Mouse (Mus musculus) liver, embryonic 16.5 days (tissue): ENCODE data around the gene Kcnt2. TPM values are rescaled to one million over a fixed set of nuclear protein-coding genes. Genes with fewer than 3 reads are reported as not detected.

Experiments used
- ATAC-seq: fragments of 200-750 bp; cut with Nextera tagmentation; 2 replicates; pipeline ENCODE4 v1.8.0; 2017; ENCODE audit warnings: low read depth, mild to moderate bottlenecking, moderate number of reproducible peaks, moderate library complexity
- H3K27ac ChIP-seq: fragments of 300-500 bp; sonication (generic); 2 replicates; pipeline ENCODE4 v1.5.1; 2014; ENCODE audit warnings: mild to moderate bottlenecking, low read length
- H3K27me3 ChIP-seq: fragments of 300-500 bp; sonication (generic); 2 replicates; pipeline ENCODE4 v1.6.1; 2014; ENCODE audit warnings: low read depth, low read length, mixed read lengths; ENCODE audit not compliant: control insufficient read depth, insufficient read depth
- H3K36me3 ChIP-seq: fragments of 300-500 bp; sonication (generic); 2 replicates; pipeline ENCODE4 v1.6.1; 2014; ENCODE audit warnings: mild to moderate bottlenecking; ENCODE audit not compliant: control insufficient read depth, insufficient read depth
- H3K4me1 ChIP-seq: fragments of 300-500 bp; sonication (generic); 2 replicates; pipeline ENCODE4 v1.6.1; 2014; ENCODE audit warnings: low read depth, low read length, mixed read lengths; ENCODE audit not compliant: control insufficient read depth
- H3K4me2 ChIP-seq: fragments of 300-500 bp; sonication (generic); 2 replicates; pipeline ENCODE4 v1.6.1; 2014; ENCODE audit warnings: low read depth, low read length, mixed read lengths
- H3K4me3 ChIP-seq: fragments of 300-500 bp; sonication (generic); 2 replicates; pipeline ENCODE4 v1.5.1; 2014; ENCODE audit warnings: low read depth, mild to moderate bottlenecking, low read length
- H3K9ac ChIP-seq: fragments of 300-500 bp; sonication (generic); 2 replicates; pipeline ENCODE4 v1.6.1; 2014; ENCODE audit warnings: low read depth, low read length
- H3K9me3 ChIP-seq: fragments of 300-500 bp; sonication (generic); replicated peaks from 2 replicates; pipeline ENCODE4 v1.6.1; 2016; ENCODE audit warnings: low read length; ENCODE audit not compliant: control insufficient read depth
- WGBS: fragments of 180-500 bp; shearing (Covaris S2); extraction: QIAGEN DNeasy Blood & Tissue Kit; methylation state at CpG from one replicate; pipeline ENCODE4 v1.1.7; 2014; ENCODE audit not compliant: insufficient replicate concordance; 5-methylcytosine and 5-hydroxymethylcytosine counted together
- polyA plus RNA-seq: library from polyadenylated mRNA; unstranded; fragments of >200 nt; fragmentation: Nextera tagmentation; extraction: Ambion mirVana; gene quantifications from 2 replicates; pipeline ENCODE4 v1.2.1, GENCODE M21; 2015

Gene Kcnt2
- polyA plus RNA-seq, 1 experiment from 2014 or later: 0.07 TPM

GRCm38 (mm10) chr1:140333702-140334101, 87.7 kb downstream of the Kcnt2 start:
- no peaks in the 10 kb centered on the region for H3K27me3 ChIP-seq
- H3K9me3 ChIP-seq: no peaks in the 10 kb centered on the region
- H3K4me3 ChIP-seq: no peak overlapping the region
- H3K9ac ChIP-seq: no peak overlapping the region
- H3K27ac ChIP-seq: no peak overlapping the region
- no peaks in the 10 kb centered on the region for H3K36me3 ChIP-seq
- H3K4me2 ChIP-seq: no peak overlapping the region
- no peaks in the 10 kb centered on the region for H3K4me1 ChIP-seq
- WGBS: 51% methylated on average over 3 of the region's 3 CpGs
- ATAC-seq: no peak

GRCm38 (mm10) chr1:140338417-140338816, 92.5 kb downstream of the Kcnt2 start:
- Histone ChIP-seq H3K27ac (no peak overlapping the region), H3K4me1 (no peaks in the 10 kb centered on the region), H3K4me3 (no peak overlapping the region), H3K4me2 (no peak overlapping the region), H3K9ac (no peak overlapping the region), H3K9me3 (no peaks in the 10 kb centered on the region), H3K36me3 (no peaks in the 10 kb centered on the region), H3K27me3 (no peaks in the 10 kb centered on the region)
- no peak for ATAC-seq

DNA sequence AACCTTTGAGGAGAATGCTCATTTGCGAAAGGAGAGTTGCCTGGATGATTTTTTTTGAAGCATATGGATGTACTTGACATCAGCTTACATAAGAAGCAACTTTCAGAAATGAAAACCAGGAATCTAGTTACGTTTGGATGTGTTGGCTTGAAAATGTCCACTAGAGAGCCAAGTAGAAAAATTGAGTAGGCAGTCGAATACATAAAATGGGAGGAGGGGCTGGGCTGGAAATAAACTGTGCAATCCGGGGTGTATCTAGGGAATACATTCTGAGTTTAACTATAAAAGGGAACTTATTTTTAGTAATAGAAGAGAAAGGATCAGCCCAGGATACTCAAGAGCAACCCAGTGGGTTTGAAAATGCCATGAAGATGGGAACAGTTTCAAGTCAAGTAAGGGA, 93.4 kb downstream of the Kcnt2 start:
- H3K4me3 ChIP-seq: no peak overlapping the region
- H3K36me3 ChIP-seq: no peaks in the 10 kb centered on the region
- no peak overlapping the region for H3K27ac ChIP-seq
- no peaks in the 10 kb centered on the region for H3K9me3 ChIP-seq
- no peak overlapping the region for H3K9ac ChIP-seq
- no peaks in the 10 kb centered on the region for H3K4me1 ChIP-seq
- H3K27me3 ChIP-seq: no peaks in the 10 kb centered on the region
- 51% methylated on average over 4 of the region's 4 CpGs for WGBS
- no peak for ATAC-seq
- H3K4me2 ChIP-seq: no peak overlapping the region

GRCm38 (mm10) chr1:140364787-140365186, 118.8 kb downstream of the Kcnt2 start:
- ATAC-seq: no peak
- Histone ChIP-seq H3K9me3 (no peaks in the 10 kb centered on the region), H3K27me3 (no peaks in the 10 kb centered on the region), H3K36me3 (no peaks in the 10 kb centered on the region), H3K27ac (no peak overlapping the region), H3K4me2 (no peak overlapping the region), H3K9ac (no peak overlapping the region), H3K4me1 (no peaks in the 10 kb centered on the region), H3K4me3 (no peak overlapping the region)
- WGBS: 64% methylated on average over 2 of the region's 2 CpGs

- Histone ChIP-seq H3K27ac (no peak overlapping the region), H3K4me1 (no peaks in the 10 kb centered on the region), H3K4me2 (no peak overlapping the region), H3K4me3 (no peak overlapping the region), H3K27me3 (no peaks in the 10 kb centered on the region), H3K36me3 (no peaks in the 10 kb centered on the region), H3K9me3 (no peaks in the 10 kb centered on the region), H3K9ac (no peak overlapping the region)
- 54% methylated on average over 1 of the region's 1 CpGs for WGBS
- ATAC-seq: no peak
Observed at GRCm38 (mm10) chr1:140373532-140373931, 127.6 kb downstream of the Kcnt2 start.

DNA sequence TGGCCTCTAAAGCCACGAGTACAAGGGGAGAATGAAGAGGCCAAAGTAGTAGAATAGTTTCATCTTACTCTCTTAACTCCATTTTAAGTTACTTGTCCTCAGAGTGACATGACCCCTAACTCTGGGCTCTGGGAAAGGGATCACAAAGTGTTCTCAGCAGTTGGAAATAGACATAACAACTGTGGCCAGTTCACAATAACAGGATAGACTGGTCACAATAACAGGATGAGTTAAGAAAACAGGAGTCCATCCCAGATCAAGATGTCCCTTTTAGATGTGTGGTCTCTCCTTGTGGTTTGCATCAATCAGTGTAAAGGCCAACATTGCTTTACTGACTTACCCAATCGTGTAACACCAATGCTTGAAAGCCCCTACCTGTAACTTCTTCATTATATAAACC, 132.8 kb downstream of the Kcnt2 start:
- no peaks in the 10 kb centered on the region for H3K36me3 ChIP-seq
- 32% methylated on average over 2 of the region's 2 CpGs for WGBS
- H3K9ac ChIP-seq: no peak overlapping the region
- ATAC-seq: no peak
- no peak overlapping the region for H3K27ac ChIP-seq
- no peaks in the 10 kb centered on the region for H3K9me3 ChIP-seq
- H3K27me3 ChIP-seq: no peaks in the 10 kb centered on the region
- H3K4me1 ChIP-seq: no peaks in the 10 kb centered on the region
- no peak overlapping the region for H3K4me2 ChIP-seq
- H3K4me3 ChIP-seq: no peak overlapping the region

DNA sequence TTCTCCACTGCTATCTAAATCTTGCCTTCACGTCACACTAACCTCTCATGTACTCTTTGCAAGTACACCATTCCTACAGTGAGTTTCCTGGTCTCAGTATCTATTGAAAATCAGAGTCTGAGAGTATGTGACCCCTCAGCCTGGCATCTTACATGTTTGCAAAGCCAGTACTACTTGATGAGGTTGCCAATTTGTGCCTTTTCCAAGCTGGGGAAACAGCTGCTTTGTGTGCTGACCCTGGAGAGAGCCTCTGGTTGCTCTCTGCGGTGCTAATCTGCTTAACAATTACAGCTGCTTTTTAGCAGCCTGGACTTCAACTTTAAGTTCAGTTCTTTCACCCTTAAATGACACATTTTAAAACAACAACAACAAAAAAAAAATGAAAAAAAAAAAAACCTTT, 133.6 kb downstream of the Kcnt2 start:
- H3K36me3 ChIP-seq: no peaks in the 10 kb centered on the region
- no peaks in the 10 kb centered on the region for H3K4me1 ChIP-seq
- H3K27ac ChIP-seq: no peak overlapping the region
- 52% methylated on average over 2 of the region's 2 CpGs for WGBS
- no peak overlapping the region for H3K9ac ChIP-seq
- no peak overlapping the region for H3K4me2 ChIP-seq
- ATAC-seq: no peak
- H3K27me3 ChIP-seq: no peaks in the 10 kb centered on the region
- no peak overlapping the region for H3K4me3 ChIP-seq
- H3K9me3 ChIP-seq: no peaks in the 10 kb centered on the region

DNA sequence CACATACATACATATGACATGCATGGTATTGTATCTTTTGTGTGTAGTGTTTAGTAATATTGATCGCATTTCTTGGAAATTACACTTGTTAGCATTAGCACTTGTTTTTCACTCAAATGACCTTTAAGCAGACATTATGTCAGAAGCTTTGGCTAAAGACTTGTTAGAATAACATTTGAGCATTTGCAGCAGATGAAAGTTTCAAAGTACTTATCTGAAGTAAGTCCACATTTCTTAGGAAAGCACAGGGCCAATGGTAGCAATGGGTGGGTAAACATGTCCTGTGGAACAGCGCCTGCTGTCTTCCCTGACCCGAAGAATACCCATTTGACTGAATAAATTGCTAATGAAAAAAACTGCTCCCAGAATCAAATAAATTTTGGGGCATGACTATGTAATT, 135.1 kb downstream of the Kcnt2 start:
- WGBS: 76% methylated on average over 3 of the region's 3 CpGs
- no peak overlapping the region for H3K27ac ChIP-seq
- no peak overlapping the region for H3K9ac ChIP-seq
- H3K4me3 ChIP-seq: no peak overlapping the region
- H3K4me1 ChIP-seq: no peaks in the 10 kb centered on the region
- H3K36me3 ChIP-seq: no peaks in the 10 kb centered on the region
- no peak overlapping the region for H3K4me2 ChIP-seq
- H3K9me3 ChIP-seq: no peaks in the 10 kb centered on the region
- H3K27me3 ChIP-seq: no peaks in the 10 kb centered on the region
- ATAC-seq: no peak

- H3K9ac ChIP-seq: no peak overlapping the region
- no peak overlapping the region for H3K4me3 ChIP-seq
- H3K36me3 ChIP-seq: no peaks in the 10 kb centered on the region
- 78% methylated on average over 4 of the region's 4 CpGs for WGBS
- ATAC-seq: no peak
- H3K27ac ChIP-seq: no peak overlapping the region
- H3K4me1 ChIP-seq: no peaks in the 10 kb centered on the region
- H3K27me3 ChIP-seq: no peaks in the 10 kb centered on the region
- no peak overlapping the region for H3K4me2 ChIP-seq
- H3K9me3 ChIP-seq: no peaks in the 10 kb centered on the region
Observed at GRCm38 (mm10) chr1:140390301-140390700, 144.3 kb downstream of the Kcnt2 start.

GRCm38 (mm10) chr1:140397756-140398155, 151.8 kb downstream of the Kcnt2 start:
- no peaks in the 10 kb centered on the region for H3K36me3 ChIP-seq
- H3K9me3 ChIP-seq: no peaks in the 10 kb centered on the region; the same call in 1 of the 2 replicates
- no peak overlapping the region for H3K27ac ChIP-seq
- ATAC-seq: no peak
- H3K9ac ChIP-seq: no peak overlapping the region
- H3K4me3 ChIP-seq: no peak overlapping the region
- H3K4me2 ChIP-seq: no peak overlapping the region
- no peaks in the 10 kb centered on the region for H3K4me1 ChIP-seq
- no peaks in the 10 kb centered on the region for H3K27me3 ChIP-seq
